Mouse (Mus musculus) hindbrain, postnatal 0 days (tissue): ENCODE measurements around the gene Add3. TPM values are rescaled to one million over a fixed set of nuclear protein-coding genes. Genes with fewer than 3 reads are reported as not detected.

ENCODE experiments used
- ATAC-seq: fragments of 200-750 bp; cut with Nextera tagmentation; 2 replicates; pipeline ENCODE4 v1.8.0; 2017; ENCODE audit warnings: mild to moderate bottlenecking, moderate TSS enrichment, moderate library complexity
- DNase-seq: peaks from one replicate; pipeline ENCODE4 v3.0.0-alpha.2; 2015; ENCODE audit warnings: low spot score
- H3K27ac ChIP-seq: fragments of 300-500 bp; sonication (generic); 2 replicates; pipeline ENCODE4 v1.5.1; 2014; ENCODE audit warnings: mild to moderate bottlenecking
- H3K27me3 ChIP-seq: fragments of 300-500 bp; sonication (generic); 2 replicates; pipeline ENCODE4 v1.6.1; 2014; ENCODE audit warnings: low read length, mixed read lengths; ENCODE audit not compliant: insufficient read depth
- H3K36me3 ChIP-seq: fragments of 300-500 bp; sonication (generic); 2 replicates; pipeline ENCODE4 v1.6.1; 2014; ENCODE audit warnings: low read length, mixed read lengths; ENCODE audit not compliant: insufficient read depth
- H3K4me1 ChIP-seq: fragments of 300-500 bp; sonication (generic); 2 replicates; pipeline ENCODE4 v1.6.1; 2014; ENCODE audit warnings: antibody characterized with exemption, low read length, mixed read lengths; ENCODE audit not compliant: insufficient read depth
- H3K4me2 ChIP-seq: fragments of 300-500 bp; sonication (generic); 2 replicates; pipeline ENCODE4 v1.6.1; 2014; ENCODE audit warnings: low read depth, mild to moderate bottlenecking, low read length, moderate library complexity, mixed read lengths
- H3K4me3 ChIP-seq: fragments of 300-500 bp; sonication (generic); 2 replicates; pipeline ENCODE4 v1.5.1; 2014; ENCODE audit warnings: low read length
- H3K9ac ChIP-seq: fragments of 300-500 bp; sonication (generic); replicated peaks from 2 replicates; pipeline ENCODE4 v1.6.1; 2014; ENCODE audit warnings: mild to moderate bottlenecking, low read length, moderate library complexity, mixed read lengths
- H3K9me3 ChIP-seq: fragments of 300-500 bp; sonication (generic); 2 replicates; pipeline ENCODE4 v1.6.1; 2016; ENCODE audit warnings: low read length, mixed read lengths
- CTCF ChIP-seq: IDR thresholded peaks from 2 replicates; pipeline ENCODE4 v1.5.1; 2016; ENCODE audit warnings: antibody characterized with exemption, control low read depth, low read depth
- WGBS: fragments of 180-500 bp; shearing (Covaris S2); extraction: QIAGEN DNeasy Blood & Tissue Kit; methylation state at CpG from one replicate; pipeline ENCODE4 v1.1.7; 2014; 5-methylcytosine and 5-hydroxymethylcytosine counted together
- polyA plus RNA-seq: library from polyadenylated mRNA; unstranded; fragments of >200 nt; fragmentation: Nextera tagmentation; extraction: Ambion mirVana; gene quantifications from 2 replicates; pipeline ENCODE4 v1.2.1, GENCODE M21; 2015
- total RNA-seq: library from RNA; depleted of rRNA; stranded (reverse); fragments of >200 nt; gene quantifications from 2 replicates; pipeline ENCODE4 v1.2.3, GENCODE M21; 2014

Add3 gene
- total and polyA plus RNA-seq, 2 experiments from 2014 or later = 56.7 to 65.2 TPM

DNA sequence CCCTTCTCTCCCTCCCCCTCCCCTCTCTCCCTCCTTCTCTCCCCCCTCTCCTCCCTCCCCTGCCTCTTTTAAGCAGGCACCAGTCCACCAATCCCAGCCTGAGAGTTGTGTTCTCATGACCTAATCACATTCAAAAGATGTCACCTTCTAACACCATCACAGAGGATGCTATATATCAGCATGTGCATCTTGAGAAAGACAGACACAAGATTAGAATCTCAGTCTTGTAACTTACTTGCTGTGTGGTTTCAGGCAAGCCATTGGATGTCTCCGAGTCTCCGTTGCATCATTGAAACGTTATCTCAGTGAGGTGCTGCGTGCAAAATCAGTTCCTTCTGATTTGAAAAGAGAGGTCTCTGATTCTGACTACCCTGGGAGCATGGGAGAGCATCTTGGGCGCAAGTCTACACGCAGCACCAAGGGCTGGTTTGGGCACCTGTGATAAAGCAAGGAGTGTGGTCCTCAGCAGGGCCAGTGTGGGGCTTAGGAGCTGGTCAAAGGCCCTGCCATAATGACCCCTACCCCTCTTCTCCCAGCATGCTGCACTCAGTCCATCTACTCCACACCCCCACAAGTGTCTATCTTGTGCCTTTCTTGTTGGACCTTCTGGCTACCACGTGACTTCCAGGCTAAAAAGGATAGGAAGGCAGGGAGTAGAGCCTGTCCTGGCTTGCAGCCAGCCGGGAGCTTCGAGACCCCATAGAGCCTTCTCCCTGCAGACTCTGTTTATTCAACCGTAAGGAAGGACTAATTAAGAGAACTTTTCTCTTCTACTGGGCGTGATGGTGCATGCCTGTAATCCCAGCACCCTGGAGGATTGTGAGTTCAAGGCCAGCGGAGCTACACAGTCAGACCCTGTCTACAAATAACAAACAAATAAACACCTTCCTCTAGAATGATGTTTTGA is 124.8 kb downstream of the Add3 start:
- no peaks in the 10 kb centered on the region for H3K9me3 ChIP-seq
- H3K9ac ChIP-seq = no peak overlapping the region
- WGBS = 46% methylated on average over 12 of the region's 12 CpGs
- no peaks in the 10 kb centered on the region for H3K4me1 ChIP-seq
- no peak overlapping the region for H3K27ac ChIP-seq
- no peaks in the 10 kb centered on the region for H3K36me3 ChIP-seq
- ATAC-seq (peak; percentile 49; the same call in 1 of the 2 replicates), DNase-seq (peak; percentile 56)
- no peak overlapping the region for H3K4me2 ChIP-seq
- no peaks in the 10 kb centered on the region for H3K27me3 ChIP-seq
- H3K4me3 ChIP-seq = no peak overlapping the region
- TF ChIP-seq CTCF = no peak

DNA sequence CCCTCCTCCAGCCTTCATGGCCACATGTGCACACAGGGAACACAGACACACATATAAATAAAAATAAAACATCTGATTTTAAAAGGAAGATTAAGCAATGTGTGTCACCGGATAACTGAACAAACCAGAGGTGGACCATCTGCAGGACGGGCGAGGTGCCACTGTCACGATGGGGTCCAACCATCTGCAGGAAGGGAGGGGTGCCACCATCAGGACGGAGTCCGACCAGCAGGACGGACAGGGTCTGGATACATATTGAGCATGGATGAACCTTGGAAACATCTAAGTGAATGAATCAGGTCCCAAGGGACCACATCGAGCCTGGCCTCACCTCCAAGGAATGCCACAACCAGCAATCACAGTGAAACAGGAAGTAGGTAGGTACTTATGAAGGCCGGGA is 127.1 kb downstream of the Add3 start:
- H3K9me3 ChIP-seq = no peaks in the 10 kb centered on the region
- 84% methylated on average over 9 of the region's 9 CpGs for WGBS
- H3K9ac ChIP-seq = no peak overlapping the region

DNA sequence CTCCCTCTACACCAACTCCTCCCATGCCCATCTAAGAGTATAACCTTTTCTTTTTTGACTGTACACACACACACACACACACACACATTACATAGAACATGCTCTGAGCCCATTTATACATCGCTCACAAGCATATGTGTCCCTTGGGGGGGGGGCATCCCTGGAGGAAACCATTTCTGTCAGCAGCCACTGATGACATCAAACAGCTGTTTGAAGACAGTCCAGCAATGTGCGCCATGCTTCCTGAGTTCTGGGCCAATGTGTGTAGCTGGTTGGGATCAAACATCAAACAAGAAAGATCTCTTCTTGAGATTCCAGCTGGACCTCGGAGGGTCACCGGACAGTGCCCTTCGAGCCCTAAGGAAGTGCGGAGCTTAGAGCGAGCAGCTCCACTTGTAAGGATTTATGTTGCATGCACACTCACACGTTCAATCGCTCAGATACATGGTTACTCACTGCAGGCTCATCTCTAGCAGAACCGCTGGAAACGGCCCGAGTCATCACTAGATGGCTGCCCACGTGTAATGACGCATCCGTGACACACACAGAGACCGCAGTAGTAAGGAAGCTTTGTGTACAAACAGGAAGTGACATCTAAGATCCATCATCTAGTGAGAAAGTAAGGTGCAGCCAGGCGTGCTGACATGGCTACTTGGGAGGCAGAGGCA is 132.9 kb downstream of the Add3 start:
- no peak overlapping the region for H3K4me2 ChIP-seq
- DNase-seq (no peak), ATAC-seq (no peak)
- no peak overlapping the region for H3K4me3 ChIP-seq
- no peaks in the 10 kb centered on the region for H3K36me3 ChIP-seq
- no peaks in the 10 kb centered on the region for H3K27me3 ChIP-seq
- TF ChIP-seq CTCF = no peak
- H3K9me3 ChIP-seq = no peaks in the 10 kb centered on the region
- no peak overlapping the region for H3K9ac ChIP-seq
- WGBS = 90% methylated on average over 17 of the region's 17 CpGs
- no peak overlapping the region for H3K27ac ChIP-seq
- no peaks in the 10 kb centered on the region for H3K4me1 ChIP-seq

More for the DNA sequence above, 127.1 kb downstream of the Add3 start:
- Histone ChIP-seq H3K36me3 (no peaks in the 10 kb centered on the region), H3K4me1 (no peaks in the 10 kb centered on the region), H3K27me3 (no peaks in the 10 kb centered on the region), H3K4me2 (no peak overlapping the region), H3K27ac (no peak overlapping the region), H3K4me3 (no peak overlapping the region)
- no peak for TF ChIP-seq CTCF
- ATAC-seq = no peak
- no peak for DNase-seq

DNA sequence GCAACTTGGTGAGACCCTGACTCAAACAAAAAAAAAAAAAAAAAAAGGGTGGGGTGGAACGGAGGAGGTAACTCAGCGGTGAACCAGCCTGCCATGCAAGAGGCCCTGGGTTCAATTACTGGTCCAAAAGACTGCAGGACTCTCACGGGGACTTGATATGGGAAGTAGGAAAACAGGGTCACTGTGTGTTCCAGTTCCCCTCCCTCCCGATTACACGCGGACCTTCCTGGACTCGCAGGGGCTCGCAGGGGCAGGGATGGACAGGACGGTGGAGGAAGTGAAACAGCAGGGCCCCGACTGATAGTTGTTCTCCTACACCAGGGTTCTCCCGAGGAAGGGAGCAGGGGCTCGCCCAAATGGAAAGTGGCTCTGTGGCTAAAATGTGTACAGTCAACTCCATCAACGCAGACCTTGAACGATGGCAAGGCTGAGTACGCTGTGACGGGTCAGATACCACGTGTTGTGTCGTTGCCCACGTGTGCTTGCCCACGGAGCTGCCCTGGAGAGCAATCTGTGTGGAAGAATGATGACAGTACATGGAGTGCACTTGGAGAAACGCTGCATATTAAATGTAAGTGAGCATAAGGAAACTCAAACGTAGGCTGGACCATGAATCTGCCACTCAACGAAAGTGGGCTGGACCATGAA is 133.7 kb downstream of the Add3 start:
- no peak overlapping the region for H3K4me3 ChIP-seq
- H3K9ac ChIP-seq = no peak overlapping the region
- H3K27me3 ChIP-seq = no peaks in the 10 kb centered on the region
- no peak for DNase-seq
- no peak for ATAC-seq
- no peak overlapping the region for H3K27ac ChIP-seq
- 83% methylated on average over 23 of the region's 23 CpGs for WGBS
- TF ChIP-seq CTCF = no peak
- H3K36me3 ChIP-seq = no peaks in the 10 kb centered on the region
- H3K4me1 ChIP-seq = no peaks in the 10 kb centered on the region
- H3K9me3 ChIP-seq = no peaks in the 10 kb centered on the region
- H3K4me2 ChIP-seq = no peak overlapping the region

DNA sequence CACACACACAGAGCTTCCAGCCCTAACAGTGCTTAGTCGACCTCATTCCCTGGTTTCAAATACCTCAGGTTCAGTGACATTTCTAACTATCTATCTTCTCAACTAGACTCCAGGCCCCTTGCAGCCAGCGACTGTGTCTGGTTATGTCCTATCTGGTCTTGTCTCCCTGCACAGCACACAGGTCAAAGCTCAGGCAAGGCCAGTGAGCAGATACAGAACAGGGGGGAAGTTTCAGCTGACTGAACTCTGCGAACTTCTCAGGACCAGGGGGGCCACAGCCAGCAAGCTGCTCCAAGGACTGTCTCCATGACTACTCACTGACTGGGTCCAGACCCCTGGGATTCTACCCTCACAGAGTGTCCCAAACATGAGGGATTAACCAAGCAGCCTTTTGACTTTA is 135.0 kb downstream of the Add3 start:
- H3K27ac ChIP-seq = no peak overlapping the region
- H3K36me3 ChIP-seq = no peaks in the 10 kb centered on the region
- no peaks in the 10 kb centered on the region for H3K27me3 ChIP-seq
- no peak for DNase-seq
- 41% methylated on average over 3 of the region's 3 CpGs for WGBS
- no peak overlapping the region for H3K4me2 ChIP-seq
- H3K9ac ChIP-seq = no peak overlapping the region
- no peak for TF ChIP-seq CTCF
- H3K9me3 ChIP-seq = no peaks in the 10 kb centered on the region
- H3K4me1 ChIP-seq = no peaks in the 10 kb centered on the region
- ATAC-seq = no peak
- H3K4me3 ChIP-seq = no peak overlapping the region

- no peak overlapping the region for H3K27ac ChIP-seq
- H3K4me2 ChIP-seq = no peak overlapping the region
- H3K9me3 ChIP-seq = no peaks in the 10 kb centered on the region
- no peak overlapping the region for H3K9ac ChIP-seq
- 76% methylated on average over 19 of the region's 19 CpGs for WGBS
- no peak for DNase-seq
- H3K4me1 ChIP-seq = no peaks in the 10 kb centered on the region
- TF ChIP-seq CTCF = no peak
- no peak overlapping the region for H3K4me3 ChIP-seq
- H3K27me3 ChIP-seq = no peaks in the 10 kb centered on the region
- no peaks in the 10 kb centered on the region for H3K36me3 ChIP-seq
- ATAC-seq = no peak
These were observed 136.9 kb downstream of the Add3 start for GRCm38 (mm10) chr19:53276902-53277707.
